Mouse (Mus musculus) stomach, postnatal 0 days (tissue): ENCODE data around the gene Ssx2ip.

Experiments used
- CTCF ChIP-seq: IDR thresholded peaks from 2 replicates; pipeline ENCODE4 v1.5.1; 2016; ENCODE audit warnings: antibody characterized with exemption, low read depth, mild to moderate bottlenecking, moderate library complexity
- EP300 ChIP-seq: optimal IDR thresholded peaks from 2 replicates; pipeline ENCODE3; 2016; ENCODE audit warnings: antibody characterized with exemption

DNA sequence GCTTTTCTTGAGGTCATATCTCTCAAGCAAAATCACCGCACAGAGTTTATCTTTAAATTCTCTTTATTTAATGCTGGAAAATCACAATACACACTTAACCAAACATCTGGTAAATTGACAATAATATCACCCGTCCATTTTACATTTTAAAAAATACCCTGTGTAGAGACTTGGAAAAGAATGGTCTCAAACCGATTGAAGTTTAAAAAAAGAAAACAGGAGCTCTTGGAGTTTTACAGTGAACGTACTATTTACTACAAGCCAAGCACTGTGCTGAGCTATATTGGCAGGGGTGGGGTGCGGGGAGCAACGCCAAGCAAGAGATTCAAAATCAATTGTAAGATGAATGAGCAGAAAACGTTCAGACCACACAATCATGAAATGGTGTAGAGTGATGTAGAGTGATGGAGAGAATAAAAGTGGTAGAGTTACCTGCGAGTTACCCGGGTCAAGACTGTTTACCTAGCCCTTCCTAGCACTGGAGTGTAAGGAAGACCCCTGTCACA lies 45.4 kb downstream of the Ssx2ip start, which contains the start of gene Ctbs:
- no peak for TF ChIP-seq CTCF
- no peak for TF ChIP-seq EP300
